Mouse (Mus musculus): ENCODE measurements around the gene Ppp1r1b. TPM values are rescaled to one million over a fixed set of nuclear protein-coding genes. Genes with fewer than 3 reads are reported as not detected.

Gene Ppp1r1b
- polyA plus RNA-seq, 1 experiment from 2014 or later = 6.9 TPM

DNA sequence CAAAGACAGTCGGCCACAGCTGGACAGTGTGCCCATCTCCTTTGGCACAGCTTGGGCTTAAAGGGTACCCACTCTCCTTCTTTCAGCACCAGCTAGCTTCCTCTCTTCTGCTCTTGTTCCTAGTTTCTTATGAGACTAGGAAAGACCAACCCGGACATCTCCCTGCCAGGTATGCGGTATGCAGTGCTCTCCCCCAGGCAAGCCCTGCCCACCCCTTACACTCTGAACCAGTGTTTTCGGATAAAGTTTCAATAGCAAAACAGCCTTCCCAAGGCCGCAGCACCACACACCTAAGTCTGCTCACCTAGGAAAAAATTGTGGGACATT lies 26.6 kb upstream of the Ppp1r1b start:
- Histone ChIP-seq H3K4me2 (no peak overlapping the region), H3K4me1 (replicated peaks) (peaks cover 37% of the 10 kb centered on the region; the same call in 1 of the 2 replicates), H3K36me3 (no peaks in the 10 kb centered on the region), H3K27ac (replicated peaks) (0 out of 2 replicates have a peak overlapping the region, but pooled peaks have one; percentile 69), H3K9ac (no peak overlapping the region), H3K4me3 (no peak overlapping the region), H3K27me3 (peaks cover 87% of the 10 kb centered on the region), H3K9me3 (no peaks in the 10 kb centered on the region)
- no peak for ATAC-seq (ENCODE audit: low FRiP score, low read depth)
- WGBS = 8% methylated on average over 5 of the region's 5 CpGs

DNA sequence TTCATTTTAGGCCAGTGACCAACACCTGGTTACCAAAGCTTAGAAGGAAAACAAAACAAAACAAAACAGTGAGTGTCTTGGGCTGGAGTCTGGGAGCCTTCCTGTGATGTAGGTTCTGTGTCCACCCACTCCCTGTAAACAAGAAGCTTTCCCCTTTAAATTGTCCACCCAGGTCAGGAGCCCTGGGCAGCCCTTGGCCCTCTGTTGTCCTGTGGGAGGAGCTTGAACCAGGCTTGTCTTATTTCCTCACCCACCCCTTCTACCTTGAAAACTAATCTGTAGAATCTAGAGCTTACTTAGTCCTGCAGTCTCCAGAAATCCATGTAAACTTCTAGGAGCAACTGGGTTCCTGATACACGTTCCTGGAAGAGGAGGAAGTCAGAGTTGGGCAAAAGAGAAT lies 26.0 kb upstream of the Ppp1r1b start:
- no peaks in the 10 kb centered on the region for H3K36me3 ChIP-seq
- H3K9me3 ChIP-seq = no peaks in the 10 kb centered on the region
- no peak overlapping the region for H3K27ac ChIP-seq (replicated peaks)
- H3K9ac ChIP-seq = no peak overlapping the region
- no peak overlapping the region for H3K4me3 ChIP-seq
- WGBS = 0% methylated on average over 1 of the region's 1 CpGs
- H3K4me2 ChIP-seq = no peak overlapping the region
- peaks cover 85% of the 10 kb centered on the region for H3K27me3 ChIP-seq
- ATAC-seq (ENCODE audit: low FRiP score, low read depth) = no peak
- H3K4me1 ChIP-seq (replicated peaks) = peaks cover 39% of the 10 kb centered on the region

DNA sequence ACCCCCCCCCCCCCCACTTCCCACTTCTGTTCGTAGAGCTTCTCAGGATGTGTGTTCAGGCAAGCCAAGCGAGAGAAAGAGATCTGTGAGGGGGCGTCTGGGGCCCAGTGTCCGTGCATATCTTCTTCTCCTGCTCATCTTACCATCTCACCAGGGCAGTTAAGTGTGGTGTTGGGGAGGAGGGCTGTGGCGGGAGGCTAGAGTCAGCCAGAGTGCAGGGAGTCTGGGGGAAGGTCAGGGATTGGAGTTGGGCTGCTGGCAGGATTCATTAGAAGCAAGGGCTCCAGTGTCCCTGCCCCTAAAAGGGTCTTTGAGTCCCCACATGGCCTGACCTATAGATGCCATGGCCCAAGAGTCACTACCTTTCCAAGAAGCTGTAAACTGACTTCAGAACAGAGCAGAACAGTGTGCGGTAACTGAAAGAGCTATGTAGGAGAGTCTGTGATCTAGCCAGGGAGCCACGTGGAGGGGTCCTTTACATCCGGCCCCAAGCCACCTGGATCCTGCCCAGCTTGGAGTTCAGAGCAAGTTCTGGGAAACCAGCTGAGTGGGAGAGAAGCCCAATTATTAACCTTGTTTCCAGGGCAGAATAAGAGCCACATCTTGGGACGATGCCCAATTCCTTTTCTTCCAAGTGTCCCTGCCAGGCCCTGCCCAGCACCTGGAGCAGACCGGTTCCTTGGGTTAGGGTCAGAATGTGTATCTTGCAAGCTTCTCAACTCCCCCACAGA lies 24.9 kb upstream of the Ppp1r1b start:
- 4% methylated on average over 10 of the region's 10 CpGs for WGBS
- H3K9me3 ChIP-seq = no peaks in the 10 kb centered on the region
- H3K27ac ChIP-seq (replicated peaks) = no peak overlapping the region
- peaks cover 83% of the 10 kb centered on the region for H3K27me3 ChIP-seq
- no peak overlapping the region for H3K4me3 ChIP-seq
- no peaks in the 10 kb centered on the region for H3K36me3 ChIP-seq
- H3K4me2 ChIP-seq = no peak overlapping the region
- no peak for ATAC-seq (ENCODE audit: low FRiP score, low read depth)
- peaks cover 43% of the 10 kb centered on the region for H3K4me1 ChIP-seq (replicated peaks)
- H3K9ac ChIP-seq = no peak overlapping the region

DNA sequence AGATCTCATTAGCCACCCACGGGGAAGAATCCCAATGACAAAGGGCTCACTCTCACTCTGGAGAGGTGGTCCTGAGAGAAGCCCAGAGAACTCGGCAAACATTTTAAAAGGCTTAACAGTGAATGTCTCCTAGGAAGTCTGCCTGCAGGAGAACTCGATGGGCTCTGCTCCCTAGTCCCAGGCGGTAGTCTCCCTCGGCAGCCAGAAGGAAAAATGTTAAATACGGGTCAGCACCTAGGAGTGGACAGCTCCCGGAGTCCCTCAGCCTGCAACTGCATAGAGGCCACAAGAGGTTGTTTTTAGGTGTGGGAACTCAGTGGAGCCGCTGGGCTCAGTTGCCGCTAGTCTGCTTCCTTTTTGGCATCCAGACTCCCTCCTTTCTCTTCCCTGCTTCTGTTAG lies 24.3 kb upstream of the Ppp1r1b start:
- peaks cover 44% of the 10 kb centered on the region for H3K4me1 ChIP-seq (replicated peaks)
- peaks cover 77% of the 10 kb centered on the region for H3K27me3 ChIP-seq
- no peak for ATAC-seq (ENCODE audit: low FRiP score, low read depth)
- H3K9ac ChIP-seq = no peak overlapping the region
- no peak overlapping the region for H3K27ac ChIP-seq (replicated peaks)
- H3K4me2 ChIP-seq = peak overlapping the region; percentile 55
- no peaks in the 10 kb centered on the region for H3K36me3 ChIP-seq
- no peaks in the 10 kb centered on the region for H3K9me3 ChIP-seq
- 1% methylated on average over 9 of the region's 9 CpGs for WGBS
- no peak overlapping the region for H3K4me3 ChIP-seq

DNA sequence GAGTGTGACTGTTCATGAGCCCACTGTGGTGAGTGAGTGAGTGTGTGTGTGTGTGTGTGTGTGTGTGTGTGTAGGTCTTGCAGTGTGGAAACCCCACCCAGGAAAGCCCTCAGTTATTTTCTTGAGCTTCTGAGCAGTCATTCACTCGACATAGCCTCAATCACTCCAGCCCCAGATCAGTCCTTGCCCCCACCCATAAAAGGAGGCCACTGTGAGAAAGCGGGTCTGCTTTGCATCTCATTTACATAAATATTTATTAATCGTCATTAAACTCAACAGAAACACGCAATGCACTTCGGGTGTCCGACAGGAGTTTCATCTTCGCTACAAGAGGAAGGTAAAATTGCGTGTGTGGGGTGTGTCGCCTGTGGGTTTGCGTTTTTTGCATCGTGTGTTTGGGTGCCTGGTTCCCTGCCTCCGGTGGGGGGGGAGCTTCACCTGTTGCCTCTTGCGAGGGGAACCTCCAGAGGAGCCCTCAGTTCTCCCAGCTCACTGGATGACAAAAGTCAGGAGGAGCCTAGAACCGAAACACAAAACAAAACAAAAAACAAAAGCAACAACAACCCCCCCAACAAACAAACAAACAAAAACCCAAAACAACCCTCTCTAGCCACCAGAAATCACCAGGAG lies 22.9 kb upstream of the Ppp1r1b start:
- peak overlapping the region; percentile 46 for H3K4me3 ChIP-seq
- WGBS = 4% methylated on average over 14 of the region's 14 CpGs
- no peaks in the 10 kb centered on the region for H3K9me3 ChIP-seq
- H3K27ac ChIP-seq (replicated peaks) = 0 out of 2 replicates have a peak overlapping the region, but pooled peaks have one; percentile 87
- H3K36me3 ChIP-seq = no peaks in the 10 kb centered on the region
- peaks cover 34% of the 10 kb centered on the region for H3K4me1 ChIP-seq (replicated peaks)
- peak overlapping the region; percentile 55 for H3K4me2 ChIP-seq
- H3K9ac ChIP-seq = no peak overlapping the region
- peaks cover 72% of the 10 kb centered on the region for H3K27me3 ChIP-seq
- ATAC-seq (ENCODE audit: low FRiP score, low read depth) = no peak

DNA sequence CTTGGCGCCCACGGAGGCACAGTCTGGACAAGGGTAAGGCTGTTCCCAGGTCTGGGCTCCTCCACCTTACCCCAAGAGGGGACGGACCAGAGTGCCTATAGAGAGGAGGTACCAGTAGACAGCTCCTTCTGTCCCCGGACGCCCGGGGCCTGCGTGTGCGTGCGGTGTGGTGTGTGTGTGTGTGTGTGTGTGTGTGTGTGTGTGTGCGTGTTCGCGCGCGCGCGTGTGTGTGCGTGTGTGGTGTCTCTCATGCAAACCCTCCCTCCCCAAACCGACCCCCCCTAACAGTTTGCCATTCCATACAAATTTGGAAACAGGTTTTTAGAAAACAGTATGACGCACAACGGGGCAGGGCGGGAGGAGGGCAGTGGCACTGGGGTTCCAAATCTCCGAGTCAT lies 22.4 kb upstream of the Ppp1r1b start:
- Histone ChIP-seq H3K36me3 (no peaks in the 10 kb centered on the region), H3K9ac (no peak overlapping the region), H3K9me3 (no peaks in the 10 kb centered on the region), H3K4me1 (replicated peaks) (peaks cover 31% of the 10 kb centered on the region), H3K27ac (replicated peaks) (peak overlapping the region; percentile 87), H3K4me2 (peak overlapping the region; percentile 55), H3K27me3 (peaks cover 76% of the 10 kb centered on the region), H3K4me3 (peak overlapping the region; percentile 46)
- 2% methylated on average over 20 of the region's 22 CpGs for WGBS
- ATAC-seq (ENCODE audit: low FRiP score, low read depth) = no peak

DNA sequence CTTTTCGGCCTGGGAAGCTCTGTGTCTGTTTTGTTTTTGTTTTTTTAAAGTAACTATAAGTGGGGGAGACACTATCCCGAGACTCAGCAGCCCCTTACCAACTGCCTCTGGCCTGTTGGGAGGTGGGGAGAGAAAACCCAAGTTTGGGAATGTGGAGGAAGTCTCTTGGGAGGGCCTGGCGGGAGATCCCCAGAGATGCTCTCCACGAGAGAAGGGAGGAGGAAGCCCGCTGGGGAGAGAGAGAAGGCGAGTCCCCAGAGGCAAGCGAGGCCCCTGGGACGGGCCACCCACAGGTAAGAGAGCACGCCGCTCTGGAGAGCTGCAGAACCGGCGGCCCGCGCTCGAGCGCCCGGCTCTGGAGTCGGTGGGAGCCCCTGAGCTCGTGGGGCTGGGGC lies 21.5 kb upstream of the Ppp1r1b start:
- ATAC-seq (ENCODE audit: low FRiP score, low read depth) = no peak
- under 1% methylated on average over 19 of the region's 19 CpGs for WGBS
- Histone ChIP-seq H3K9me3 (no peaks in the 10 kb centered on the region), H3K27me3 (peaks cover 76% of the 10 kb centered on the region), H3K36me3 (no peaks in the 10 kb centered on the region), H3K4me2 (peak overlapping the region; percentile 55), H3K9ac (peak overlapping the region; percentile 61), H3K27ac (replicated peaks) (peak overlapping the region; percentile 87), H3K4me1 (replicated peaks) (peaks cover 26% of the 10 kb centered on the region), H3K4me3 (peak overlapping the region; percentile 46)

DNA sequence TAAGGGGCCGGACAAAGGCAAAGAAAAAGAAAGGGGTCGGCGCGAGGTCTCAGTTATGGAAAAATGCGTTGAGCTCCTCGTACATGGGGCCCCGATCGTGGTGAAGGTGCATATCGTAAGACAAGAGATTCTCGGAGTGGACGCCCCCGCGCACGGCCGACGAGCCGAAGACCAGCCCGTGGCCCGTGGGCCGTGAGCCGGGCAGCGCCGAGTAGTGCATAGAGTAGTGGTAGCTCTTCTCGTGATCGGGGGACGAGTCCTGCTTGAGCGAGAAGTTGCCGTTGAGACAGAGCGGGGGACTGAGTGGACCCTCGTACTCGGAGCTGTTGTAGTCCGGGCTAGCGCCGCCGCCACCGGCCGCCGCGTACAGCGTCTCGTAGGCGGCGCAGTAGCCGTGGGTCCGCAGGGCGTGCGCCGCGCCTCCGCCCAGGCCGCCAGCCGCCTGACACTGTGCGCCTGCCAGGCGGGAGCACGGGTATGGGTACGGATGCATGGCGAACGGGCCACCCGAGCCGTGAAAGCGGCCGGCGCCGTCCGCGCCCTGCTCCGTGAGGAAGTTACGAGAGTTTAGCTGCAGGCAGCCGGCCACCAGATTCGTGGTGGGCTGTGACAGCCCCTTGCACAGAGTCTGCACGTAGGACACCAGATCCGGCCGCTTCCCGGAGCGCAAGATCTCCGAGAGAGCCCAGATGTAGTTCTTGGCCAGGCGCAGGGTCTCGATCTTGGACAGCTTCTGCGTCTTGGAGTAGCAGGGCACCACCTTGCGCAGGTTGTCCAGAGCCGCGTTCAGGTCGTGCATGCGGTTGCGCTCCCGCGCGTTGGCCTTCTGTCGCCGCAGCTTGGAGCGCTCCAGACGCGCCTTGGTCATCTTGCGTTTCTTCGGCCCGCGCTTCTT lies 20.8 kb upstream of the Ppp1r1b start:
- peaks cover 26% of the 10 kb centered on the region for H3K4me1 ChIP-seq (replicated peaks)
- WGBS = under 1% methylated on average over 96 of the region's 97 CpGs
- peak overlapping the region; percentile 46 for H3K4me3 ChIP-seq
- H3K9ac ChIP-seq = peak overlapping the region; percentile 61
- H3K36me3 ChIP-seq = no peaks in the 10 kb centered on the region
- H3K4me2 ChIP-seq = peak overlapping the region; percentile 55
- no peak for ATAC-seq (ENCODE audit: low FRiP score, low read depth)
- peaks cover 76% of the 10 kb centered on the region for H3K27me3 ChIP-seq
- H3K27ac ChIP-seq (replicated peaks) = peak overlapping the region; percentile 87
- no peaks in the 10 kb centered on the region for H3K9me3 ChIP-seq

DNA sequence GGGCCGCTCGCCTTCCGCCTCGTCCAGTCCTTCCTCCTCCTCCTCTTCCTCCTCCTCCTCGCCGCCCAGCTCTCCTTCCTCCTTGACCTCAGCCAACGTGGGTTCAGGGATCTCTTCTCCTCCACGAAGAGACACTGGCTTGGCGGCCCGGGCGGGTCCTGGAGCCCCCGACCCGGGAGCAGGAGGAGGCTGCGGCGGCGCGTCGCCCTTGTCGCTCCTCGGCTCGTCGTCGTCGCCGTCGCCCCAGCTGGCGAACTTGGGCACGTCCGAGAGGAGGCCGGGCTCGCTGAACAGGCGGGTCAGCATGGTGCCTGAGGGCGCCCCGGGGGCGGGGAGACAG lies 20.2 kb upstream of the Ppp1r1b start:
- Histone ChIP-seq H3K27me3 (peaks cover 76% of the 10 kb centered on the region), H3K9me3 (no peaks in the 10 kb centered on the region), H3K4me2 (peak overlapping the region; percentile 55), H3K36me3 (no peaks in the 10 kb centered on the region), H3K4me1 (replicated peaks) (peaks cover 26% of the 10 kb centered on the region), H3K27ac (replicated peaks) (peak overlapping the region; percentile 87), H3K4me3 (peak overlapping the region; percentile 46), H3K9ac (peak overlapping the region; percentile 61)
- ATAC-seq (ENCODE audit: low FRiP score, low read depth) = no peak
- WGBS = under 1% methylated on average over 33 of the region's 35 CpGs

DNA sequence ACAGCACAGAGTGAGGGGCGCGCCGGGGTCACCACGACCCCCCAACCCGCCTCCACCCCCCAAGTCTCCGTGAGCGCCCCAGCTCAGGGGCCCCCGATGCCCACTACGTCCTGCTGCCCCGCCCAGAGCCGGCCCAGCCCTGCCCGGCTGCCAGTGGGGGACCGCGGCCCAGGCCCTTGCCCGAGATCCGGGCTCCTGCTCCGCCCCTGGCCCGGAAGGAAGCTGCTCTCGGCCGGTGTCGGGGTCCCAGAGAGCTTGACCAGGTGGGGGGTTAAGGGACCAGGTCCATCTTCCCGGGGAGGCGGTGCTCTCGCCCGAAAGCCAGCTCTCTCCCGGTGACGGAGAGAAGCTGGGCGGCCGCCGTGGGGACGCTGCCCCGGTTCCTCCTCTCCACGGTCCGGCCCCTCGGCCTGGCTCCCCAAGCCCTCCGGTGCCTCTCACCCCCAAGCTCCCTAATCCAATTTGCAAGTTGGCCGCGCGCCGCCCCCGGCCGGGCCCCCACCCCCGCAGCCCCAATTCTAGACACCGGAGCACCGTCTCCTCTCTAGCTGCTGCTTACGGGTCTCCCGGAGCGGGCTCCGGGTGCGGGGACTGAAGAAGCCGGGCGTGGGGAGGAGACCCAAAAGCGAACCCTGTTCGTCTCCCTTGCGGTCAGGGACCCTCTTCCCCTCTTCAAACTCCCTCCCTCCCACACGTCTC lies 19.7 kb upstream of the Ppp1r1b start:
- no peak for ATAC-seq (ENCODE audit: low FRiP score, low read depth)
- under 1% methylated on average over 50 of the region's 56 CpGs for WGBS
- H3K27ac ChIP-seq (replicated peaks) = peak overlapping the region; percentile 87
- peak overlapping the region; percentile 61 for H3K9ac ChIP-seq
- peak overlapping the region; percentile 46 for H3K4me3 ChIP-seq
- H3K9me3 ChIP-seq = no peaks in the 10 kb centered on the region
- peak overlapping the region; percentile 55 for H3K4me2 ChIP-seq
- no peaks in the 10 kb centered on the region for H3K36me3 ChIP-seq
- peaks cover 29% of the 10 kb centered on the region for H3K4me1 ChIP-seq (replicated peaks)
- H3K27me3 ChIP-seq = peaks cover 76% of the 10 kb centered on the region

DNA sequence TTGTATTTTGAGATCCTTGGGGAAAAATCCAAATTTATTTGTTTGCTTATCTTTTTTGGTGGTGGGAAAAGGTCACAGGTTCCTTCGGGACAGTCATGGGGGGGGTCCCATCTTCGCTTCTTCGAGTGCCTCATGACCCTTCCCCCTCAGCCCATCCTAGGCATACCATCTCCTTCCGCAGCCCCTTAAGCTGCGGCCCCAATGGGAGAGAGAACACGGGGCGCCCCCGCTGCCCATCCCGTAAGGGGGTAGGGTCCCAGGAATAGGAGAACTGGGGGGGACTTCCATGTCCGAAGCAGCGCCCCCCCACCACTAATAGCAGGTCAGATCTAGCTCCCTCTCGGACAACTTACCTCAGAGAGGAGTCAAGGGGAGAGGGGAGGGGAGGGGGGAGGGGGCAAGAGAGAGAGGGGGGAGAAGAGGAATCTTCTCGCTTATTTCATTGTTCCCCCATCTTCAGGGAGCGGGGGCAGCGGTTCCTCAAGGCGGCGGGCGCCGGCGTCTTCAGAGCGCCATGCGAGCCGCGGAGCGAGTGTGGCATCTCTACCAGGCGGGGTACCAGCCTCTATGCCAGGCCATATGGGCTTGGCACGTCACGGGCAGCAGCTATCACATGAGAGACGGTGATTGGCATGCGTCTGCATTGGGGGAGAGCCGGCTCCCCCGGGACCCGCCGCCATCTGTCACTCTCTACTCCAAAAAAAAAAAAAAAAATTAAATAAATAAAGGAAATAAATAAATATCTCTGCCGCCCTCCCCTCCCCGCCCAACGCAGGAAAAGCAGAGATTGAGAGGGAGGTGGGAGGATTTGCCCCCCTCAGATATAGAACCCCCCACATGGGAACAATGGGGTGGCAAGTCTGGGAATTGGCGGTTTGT lies 18.9 kb upstream of the Ppp1r1b start, which contains the start of gene Neurod2:
Gene Neurod2 (minus strand): TSS at position 568 of the 879 bp plus-strand sequence.
- no peaks in the 10 kb centered on the region for H3K36me3 ChIP-seq
- peak within 1 kb of the TSS; percentile 46 for H3K4me3 ChIP-seq
- H3K4me2 ChIP-seq = peak within 1 kb of the TSS; percentile 55
- peak within 1 kb of the TSS; percentile 61 for H3K9ac ChIP-seq
- WGBS = 2% methylated on average over 38 of the region's 38 CpGs
- H3K27me3 ChIP-seq = peaks cover 77% of the 10 kb centered on the region
- peaks cover 36% of the 10 kb centered on the region for H3K4me1 ChIP-seq (replicated peaks)
- no peaks in the 10 kb centered on the region for H3K9me3 ChIP-seq
- H3K27ac ChIP-seq (replicated peaks) = peak within 1 kb of the TSS; percentile 87
- 0 out of 2 replicates have a peak, but pooled peaks have one; percentile 44 for ATAC-seq (ENCODE audit: low FRiP score, low read depth)
